Mouse (Mus musculus): ENCODE data around the gene Gm45713.
"Not testable (repeated sequence)": the region's sequence is repeated elsewhere in the genome, so short reads cannot be mapped to it uniquely, and the experiment has no call there.

Gm45713 gene

GRCm38 (mm10) chr7:45124224-45125143 is 11.5 kb downstream of the Gm45713 start, which contains the start of gene Rps11:
Rps11 (minus strand) TSS chr7:45124439.
- in situ Hi-C loops (cut with MboI, MseI) = no loop called here

GRCm38 (mm10) chr7:45123186-45123570 is 12.9 kb downstream of the Gm45713 start:
- in situ Hi-C loops (cut with MboI, MseI) = no loop called here

- in situ Hi-C loops (cut with MboI, MseI) = no loop called here
These were observed 13.4 kb downstream of the Gm45713 start for GRCm38 (mm10) chr7:45122561-45123185.

GRCm38 (mm10) chr7:45121966-45122365 is 14.1 kb downstream of the Gm45713 start:
- in situ Hi-C loops (cut with MboI, MseI) = no loop called here

GRCm38 (mm10) chr7:45121404-45121803 is 14.6 kb downstream of the Gm45713 start:
- in situ Hi-C loops (cut with MboI, MseI) = no loop called here

- in situ Hi-C loops (cut with MboI, MseI) = no loop called here
These were observed 16.0 kb downstream of the Gm45713 start for GRCm38 (mm10) chr7:45119780-45120709.

- in situ Hi-C loops (cut with MboI, MseI) = no loop called here
These were observed 17.7 kb downstream of the Gm45713 start for GRCm38 (mm10) chr7:45118336-45118735.

GRCm38 (mm10) chr7:45117566-45117965 is 18.5 kb downstream of the Gm45713 start:
- in situ Hi-C loops (cut with MboI, MseI) = no loop called here

GRCm38 (mm10) chr7:45113476-45113875 is 22.6 kb downstream of the Gm45713 start:
- in situ Hi-C loops (cut with MboI, MseI) = no loop called here

GRCm38 (mm10) chr7:45112529-45112928 is 23.5 kb downstream of the Gm45713 start:
- in situ Hi-C loops (cut with MboI, MseI) = no loop called here

- in situ Hi-C loops (cut with MboI, MseI) = no loop called here
These were observed 24.1 kb downstream of the Gm45713 start for GRCm38 (mm10) chr7:45111940-45112339.

- in situ Hi-C loops (cut with MboI, MseI) = not testable (repeated sequence)
These were observed 25.9 kb downstream of the Gm45713 start for GRCm38 (mm10) chr7:45110089-45110488.

- in situ Hi-C loops (cut with MboI, MseI) = no loop called here
These were observed 28.9 kb downstream of the Gm45713 start for GRCm38 (mm10) chr7:45107052-45107645.

- in situ Hi-C loops (cut with MboI, MseI) = no loop called here
These were observed 29.6 kb downstream of the Gm45713 start for GRCm38 (mm10) chr7:45106441-45106840.

GRCm38 (mm10) chr7:45105491-45105890 is 30.5 kb downstream of the Gm45713 start:
- in situ Hi-C loops (cut with MboI, MseI) = no loop called here

- in situ Hi-C loops (cut with MboI, MseI) = no loop called here
These were observed 31.1 kb downstream of the Gm45713 start for GRCm38 (mm10) chr7:45104941-45105340.

GRCm38 (mm10) chr7:45103652-45104180 is 32.3 kb downstream of the Gm45713 start, which contains the start of gene Fcgrt:
Fcgrt (minus strand) TSS chr7:45103851.
- in situ Hi-C loops (cut with MboI, MseI) = no loop called here

- in situ Hi-C loops (cut with MboI, MseI) = no loop called here
These were observed 33.0 kb downstream of the Gm45713 start for GRCm38 (mm10) chr7:45102940-45103585.

GRCm38 (mm10) chr7:45102441-45102840 is 33.6 kb downstream of the Gm45713 start:
- in situ Hi-C loops (cut with MboI, MseI) = no loop called here

- in situ Hi-C loops (cut with MboI, MseI) = no loop called here
These were observed 36.0 kb downstream of the Gm45713 start for GRCm38 (mm10) chr7:45100046-45100445.

All from T-helper 2 cell (primary cell).